Mouse (Mus musculus) embryonic facial prominence, embryonic 15.5 days (tissue): Measurements from ENCODE around the gene Chia1. TPM values are rescaled to one million over a fixed set of nuclear protein-coding genes. Genes with fewer than 3 reads are reported as not detected.
"Not testable (repeated sequence)": the region's sequence is repeated elsewhere in the genome, so short reads cannot be mapped to it uniquely, and the experiment has no call there.

Experiments used
- ATAC-seq: fragments of 200-750 bp; cut with Nextera tagmentation; 2 replicates; pipeline ENCODE4 v1.8.0; 2017; ENCODE audit warnings: low read depth, moderate TSS enrichment; ENCODE audit not compliant: insufficient number of reproducible peaks, low FRiP score, low TSS enrichment
- H3K27ac ChIP-seq: fragments of 300-500 bp; sonication (generic); replicated peaks from 2 replicates; pipeline ENCODE4 v1.5.1; 2015; ENCODE audit warnings: mild to moderate bottlenecking, inconsistent platforms
- H3K27me3 ChIP-seq: fragments of 300-500 bp; sonication (generic); 2 replicates; pipeline ENCODE4 v1.6.1; 2015; ENCODE audit warnings: inconsistent platforms
- H3K36me3 ChIP-seq: fragments of 300-500 bp; sonication (generic); 2 replicates; pipeline ENCODE4 v1.6.1; 2015; ENCODE audit warnings: mild to moderate bottlenecking, inconsistent platforms
- H3K4me1 ChIP-seq: fragments of 300-500 bp; sonication (generic); 2 replicates; pipeline ENCODE4 v1.6.1; 2015; ENCODE audit warnings: inconsistent platforms
- H3K4me2 ChIP-seq: fragments of 300-500 bp; sonication (generic); replicated peaks from 2 replicates; pipeline ENCODE4 v1.6.1; 2015; ENCODE audit warnings: mild to moderate bottlenecking, inconsistent platforms
- H3K4me3 ChIP-seq: fragments of 300-500 bp; sonication (generic); replicated peaks from 2 replicates; pipeline ENCODE4 v1.5.1; 2015; ENCODE audit warnings: mild to moderate bottlenecking, inconsistent platforms
- H3K9ac ChIP-seq: fragments of 300-500 bp; sonication (generic); 2 replicates; pipeline ENCODE4 v1.6.1; 2015; ENCODE audit warnings: inconsistent platforms
- H3K9me3 ChIP-seq: fragments of 300-500 bp; sonication (generic); replicated peaks from 2 replicates; pipeline ENCODE4 v1.6.1; 2016; ENCODE audit warnings: inconsistent platforms
- WGBS: fragments of 180-500 bp; shearing (Covaris S2); methylation state at CpG from one replicate; pipeline ENCODE4 v1.1.7; 2015; 5-methylcytosine and 5-hydroxymethylcytosine counted together
- polyA plus RNA-seq: library from polyadenylated mRNA; unstranded; fragments of >200 nt; fragmentation: Nextera tagmentation; extraction: Ambion mirVana; gene quantifications from 2 replicates; pipeline ENCODE4 v1.2.1, GENCODE M21; 2015

Gene Chia1
- 0.42 and 0.59 TPM in 2 replicates for polyA plus RNA-seq

DNA sequence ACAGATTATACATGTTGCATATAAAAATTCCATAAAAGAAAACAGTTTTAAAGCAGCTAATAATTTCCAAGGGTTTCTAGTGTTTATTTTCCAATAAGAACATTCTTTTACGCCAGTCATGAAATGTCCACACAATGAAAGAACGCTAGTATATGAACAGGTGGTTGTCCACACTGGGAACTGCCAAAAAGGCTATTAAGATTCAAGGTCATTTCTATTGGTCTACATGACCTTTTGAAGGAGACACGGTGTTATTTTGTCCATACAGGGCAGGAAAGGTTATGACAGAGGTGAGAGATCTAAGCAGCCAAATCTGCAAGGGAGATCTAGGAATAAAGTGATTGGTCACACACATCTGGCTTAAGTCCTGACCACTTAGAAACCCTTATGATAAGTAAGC is at the start of gene Chia1:
Chia1 (plus strand) TSS at position 301 of the 400 bp plus-strand sequence.
- no peak for ATAC-seq

DNA sequence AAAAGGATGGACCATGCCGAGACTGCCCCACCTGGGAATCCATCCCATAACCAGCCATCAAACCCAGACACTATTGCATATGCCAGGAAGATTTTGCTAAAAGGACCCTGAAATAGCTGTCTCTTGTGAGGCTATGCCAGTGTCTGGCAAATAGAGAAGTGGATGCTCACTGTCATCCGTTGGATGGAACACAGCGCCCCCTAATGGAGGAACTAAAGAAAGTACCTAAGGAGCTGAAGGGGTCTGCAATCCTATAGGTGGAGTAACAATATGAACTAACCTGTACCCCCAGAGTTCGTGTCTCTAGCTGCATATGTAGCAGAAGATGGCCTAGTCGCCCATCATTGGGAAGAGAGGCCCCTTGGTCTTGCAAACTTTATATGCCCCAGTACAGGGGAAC is 45.3 kb upstream of the Chia1 start:
- not testable (repeated sequence) for H3K27me3 ChIP-seq, H3K36me3 ChIP-seq, H3K4me2 ChIP-seq, H3K27ac ChIP-seq, H3K9me3 ChIP-seq, H3K4me1 ChIP-seq, ATAC-seq, H3K4me3 ChIP-seq, H3K9ac ChIP-seq
- WGBS, result 36% methylated on average over 5 of the region's 5 CpGs

More for the DNA sequence above, at the start of gene Chia1:
- Histone ChIP-seq H3K4me3 (no peak within 1 kb of the TSS), H3K9ac (no peak within 1 kb of the TSS), H3K27ac (no peak within 1 kb of the TSS), H3K27me3 (no peaks in the 10 kb centered on the region), H3K9me3 (no peaks in the 10 kb centered on the region), H3K4me2 (no peak within 1 kb of the TSS), H3K36me3 (no peaks in the 10 kb centered on the region), H3K4me1 (no peaks in the 10 kb centered on the region)
- WGBS, result 75% methylated on average over 3 of the region's 3 CpGs

DNA sequence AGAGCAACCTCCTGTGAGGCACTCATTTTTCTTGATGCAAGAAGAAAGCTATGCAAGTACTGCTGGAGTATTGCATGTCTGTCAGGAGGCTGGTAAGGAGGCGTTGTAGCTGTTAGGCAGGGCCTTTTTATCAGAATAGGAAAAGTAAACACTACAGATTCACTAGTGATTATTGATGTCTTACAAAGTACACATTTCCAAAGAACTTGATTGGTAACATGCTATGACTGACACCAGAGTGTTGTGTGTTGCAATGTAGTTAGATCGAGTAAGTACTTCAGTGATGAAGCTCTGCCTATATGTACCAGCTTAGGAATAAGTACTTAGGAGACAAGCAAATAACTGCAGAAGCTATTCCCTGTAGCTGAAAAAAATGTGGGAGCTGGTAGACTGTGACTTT is 42.0 kb upstream of the Chia1 start:
- no peak for ATAC-seq
- Histone ChIP-seq H3K27ac (no peak overlapping the region), H3K4me2 (no peak overlapping the region), H3K4me3 (no peak overlapping the region), H3K27me3 (no peaks in the 10 kb centered on the region), H3K9ac (no peak overlapping the region), H3K9me3 (no peaks in the 10 kb centered on the region), H3K36me3 (no peaks in the 10 kb centered on the region), H3K4me1 (no peaks in the 10 kb centered on the region)
- WGBS, result 87% methylated on average over 2 of the region's 2 CpGs

DNA sequence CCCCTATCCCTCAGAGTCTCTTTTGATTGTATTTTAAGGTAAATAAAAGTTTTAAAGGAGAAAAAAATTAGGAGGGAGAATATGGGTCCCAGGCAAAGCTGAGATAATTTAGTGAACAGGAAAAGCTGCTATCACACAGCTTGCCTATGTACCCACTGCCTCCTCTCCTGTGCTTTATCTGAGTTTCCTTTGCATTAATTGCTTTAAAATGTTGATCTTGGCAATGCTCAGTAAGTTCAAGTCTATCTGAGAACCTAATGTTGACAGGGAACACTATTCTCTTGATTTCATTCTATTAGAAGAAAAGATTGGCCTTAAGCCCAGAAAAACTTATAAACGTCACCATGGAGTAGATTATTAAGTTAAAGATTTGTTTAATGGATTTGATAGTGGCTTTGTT is 38.2 kb upstream of the Chia1 start:
- no peaks in the 10 kb centered on the region for H3K4me1 ChIP-seq
- no peaks in the 10 kb centered on the region for H3K36me3 ChIP-seq
- H3K9ac ChIP-seq, result no peak overlapping the region
- H3K4me2 ChIP-seq, result no peak overlapping the region
- no peak overlapping the region for H3K27ac ChIP-seq
- H3K4me3 ChIP-seq, result no peak overlapping the region
- H3K9me3 ChIP-seq, result no peaks in the 10 kb centered on the region
- H3K27me3 ChIP-seq, result no peaks in the 10 kb centered on the region
- no peak for ATAC-seq
- WGBS, result 65% methylated on average over 1 of the region's 1 CpGs

DNA sequence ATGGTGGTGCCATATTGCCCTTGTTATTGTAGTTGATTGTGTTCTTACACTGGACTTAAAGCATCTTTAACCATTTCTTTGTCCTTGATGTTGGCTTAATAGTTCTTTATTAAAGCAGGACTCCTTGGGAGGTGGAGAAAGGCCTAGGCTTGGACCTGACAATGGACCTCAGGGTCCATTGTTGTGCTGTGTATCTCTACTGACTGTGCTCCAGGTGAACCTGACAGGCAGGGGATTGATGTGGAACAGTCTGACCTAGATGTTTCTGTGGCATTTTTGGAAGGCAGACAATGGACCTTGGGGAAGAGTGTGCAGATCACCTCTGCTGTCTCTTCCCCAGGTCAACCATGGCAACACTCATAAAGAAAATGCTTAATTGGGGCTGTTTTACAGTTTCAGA is 14.0 kb downstream of the Chia1 start:
- H3K9ac ChIP-seq, result no peak overlapping the region
- no peak overlapping the region for H3K4me2 ChIP-seq
- H3K9me3 ChIP-seq, result peaks cover 4% of the 10 kb centered on the region; the same call in 1 of the 2 replicates
- H3K27me3 ChIP-seq, result no peaks in the 10 kb centered on the region
- ATAC-seq, result no peak
- H3K4me1 ChIP-seq, result no peaks in the 10 kb centered on the region
- H3K27ac ChIP-seq, result no peak overlapping the region
- H3K4me3 ChIP-seq, result no peak overlapping the region
- H3K36me3 ChIP-seq, result no peaks in the 10 kb centered on the region

DNA sequence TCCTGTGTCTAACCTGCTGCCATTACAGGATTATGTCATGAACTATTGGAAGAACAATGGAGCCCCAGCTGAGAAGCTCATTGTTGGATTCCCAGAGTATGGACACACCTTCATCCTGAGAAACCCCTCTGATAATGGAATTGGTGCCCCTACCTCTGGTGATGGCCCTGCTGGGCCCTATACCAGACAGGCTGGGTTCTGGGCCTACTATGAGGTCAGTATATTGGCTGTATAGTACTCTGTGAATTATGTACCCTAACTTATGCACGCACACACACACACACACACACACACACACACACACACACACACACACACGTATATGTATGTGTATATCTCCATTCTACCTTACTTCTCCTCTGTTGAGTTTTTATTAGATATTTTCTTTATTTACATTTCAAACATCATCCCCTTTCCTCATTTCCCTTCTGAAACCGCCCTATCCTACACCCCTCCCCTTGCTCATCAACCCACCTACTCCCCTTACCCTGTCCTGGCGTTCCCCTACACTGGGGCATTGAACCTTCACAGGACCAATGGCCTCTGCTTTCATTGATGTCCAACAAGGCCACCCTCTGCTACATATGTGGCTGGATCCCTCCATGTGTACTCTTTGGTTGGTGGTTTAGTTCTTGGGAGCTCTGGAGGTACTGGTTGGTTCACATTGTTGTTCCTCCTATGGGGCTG is 15.9 kb downstream of the Chia1 start:
- Histone ChIP-seq H3K27ac (no peak overlapping the region), H3K9me3 (peaks cover 4% of the 10 kb centered on the region; the same call in 1 of the 2 replicates), H3K36me3 (no peaks in the 10 kb centered on the region), H3K27me3 (no peaks in the 10 kb centered on the region), H3K4me3 (no peak overlapping the region), H3K4me2 (no peak overlapping the region), H3K4me1 (no peaks in the 10 kb centered on the region), H3K9ac (no peak overlapping the region)
- 68% methylated on average over 4 of the region's 4 CpGs for WGBS
- ATAC-seq, result peak; percentile 35; the same call in 1 of the 2 replicates

DNA sequence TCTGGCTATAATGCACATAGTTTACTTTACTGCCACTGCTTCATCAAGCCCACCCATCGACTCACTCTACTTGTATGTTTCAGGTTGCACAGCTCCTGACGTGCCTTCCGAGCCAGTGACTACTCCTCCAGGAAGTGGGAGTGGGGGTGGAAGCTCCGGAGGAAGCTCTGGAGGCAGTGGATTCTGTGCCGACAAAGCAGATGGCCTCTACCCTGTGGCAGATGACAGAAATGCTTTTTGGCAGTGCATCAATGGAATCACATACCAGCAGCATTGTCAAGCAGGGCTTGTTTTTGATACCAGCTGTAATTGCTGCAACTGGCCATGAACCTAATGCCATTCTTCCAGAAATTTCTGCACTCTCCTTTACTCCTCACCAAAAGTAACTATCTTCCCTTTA is 18.7 kb downstream of the Chia1 start:
- Histone ChIP-seq H3K27ac (no peak overlapping the region), H3K27me3 (no peaks in the 10 kb centered on the region), H3K4me1 (no peaks in the 10 kb centered on the region), H3K9ac (no peak overlapping the region), H3K9me3 (no peaks in the 10 kb centered on the region), H3K4me2 (no peak overlapping the region), H3K4me3 (no peak overlapping the region), H3K36me3 (no peaks in the 10 kb centered on the region)
- no peak for ATAC-seq
- WGBS, result 63% methylated on average over 5 of the region's 5 CpGs

DNA sequence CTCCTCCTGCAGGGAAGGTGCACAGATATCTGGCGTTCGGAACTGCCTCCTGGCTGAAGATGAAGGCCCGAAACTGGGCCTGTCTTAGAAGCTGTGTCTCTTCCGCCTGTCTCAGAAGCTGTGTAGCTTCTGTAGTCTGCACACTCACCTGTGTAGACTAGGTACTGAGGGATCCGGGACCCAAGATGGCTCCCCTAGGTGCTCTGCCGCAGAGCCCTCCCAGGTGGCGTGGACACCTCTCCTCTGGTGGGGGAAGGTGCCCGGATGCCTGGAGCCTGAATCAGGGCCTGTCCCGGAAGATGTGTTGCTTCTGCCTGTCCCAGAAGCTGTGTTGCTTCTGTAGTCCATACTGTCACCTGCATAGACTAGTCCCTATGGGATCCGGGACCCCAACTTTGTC is 31.1 kb downstream of the Chia1 start:
- no peaks in the 10 kb centered on the region for H3K4me1 ChIP-seq
- no peaks in the 10 kb centered on the region for H3K36me3 ChIP-seq
- no peak overlapping the region for H3K4me3 ChIP-seq
- no peak overlapping the region for H3K9ac ChIP-seq
- no peaks in the 10 kb centered on the region; the same call in 1 of the 2 replicates for H3K9me3 ChIP-seq
- no peaks in the 10 kb centered on the region for H3K27me3 ChIP-seq
- H3K4me2 ChIP-seq, result no peak overlapping the region
- H3K27ac ChIP-seq, result no peak overlapping the region
- whole genome bisulfite sequencing, result 89% methylated on average over 10 of the region's 10 CpGs
- ATAC-seq, result no peak; the same call in 1 of the 2 replicates

DNA sequence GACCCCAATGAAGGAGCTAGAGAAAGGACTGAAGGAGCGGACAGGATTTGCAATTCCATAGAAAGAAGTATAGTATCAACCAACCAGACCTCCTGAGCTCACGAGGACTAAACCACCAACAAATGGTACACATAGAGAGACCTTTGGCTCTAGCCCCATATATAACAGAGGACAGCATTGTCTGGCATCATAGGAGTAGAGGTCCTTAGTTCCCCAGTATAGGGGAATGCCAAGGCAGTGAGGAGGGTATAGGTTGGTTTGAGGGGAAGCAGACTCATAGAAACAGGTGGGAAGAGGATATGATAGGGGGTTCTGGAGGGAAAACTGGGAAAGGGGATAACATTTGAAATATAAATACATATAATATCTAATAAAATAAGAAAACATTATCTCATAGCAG is 41.4 kb downstream of the Chia1 start:
- Histone ChIP-seq H3K27me3 (no peaks in the 10 kb centered on the region), H3K27ac (no peak overlapping the region), H3K4me3 (no peak overlapping the region), H3K4me2 (no peak overlapping the region), H3K9me3 (peaks cover 7% of the 10 kb centered on the region; the same call in 1 of the 2 replicates), H3K4me1 (no peaks in the 10 kb centered on the region), H3K9ac (no peak overlapping the region), H3K36me3 (no peaks in the 10 kb centered on the region)
- no peak for ATAC-seq
- 79% methylated on average over 2 of the region's 2 CpGs for WGBS

DNA sequence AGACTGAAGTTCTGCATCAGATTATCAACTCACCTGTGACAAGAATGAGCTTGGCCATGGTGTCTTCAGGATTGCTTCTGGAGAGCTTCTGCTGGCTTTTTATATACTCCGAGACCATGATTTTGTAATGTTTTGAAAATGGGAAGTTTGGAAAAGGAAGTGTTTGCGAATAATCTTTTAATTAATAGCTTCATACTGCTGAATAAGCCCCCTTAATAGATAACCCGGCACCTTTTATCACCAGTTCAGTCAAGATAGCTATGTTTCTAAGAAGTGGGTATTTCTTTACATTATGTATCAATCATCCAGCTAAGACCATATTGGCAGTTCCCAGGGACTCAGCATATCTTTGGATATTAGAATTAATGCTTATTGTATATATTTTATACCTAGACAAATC is 54.4 kb downstream of the Chia1 start, which contains the start of gene Chil3:
Chil3 (minus strand) TSS at position 101 of the 400 bp plus-strand sequence.
- no peaks in the 10 kb centered on the region for H3K4me1 ChIP-seq
- H3K4me2 ChIP-seq, result no peak within 1 kb of the TSS
- no peak within 1 kb of the TSS for H3K27ac ChIP-seq
- ATAC-seq, result no peak
- no peaks in the 10 kb centered on the region for H3K27me3 ChIP-seq
- H3K36me3 ChIP-seq, result no peaks in the 10 kb centered on the region
- H3K9me3 ChIP-seq, result peaks cover 12% of the 10 kb centered on the region; the same call in 1 of the 2 replicates
- 75% methylated on average over 3 of the region's 3 CpGs for WGBS
- H3K9ac ChIP-seq, result no peak within 1 kb of the TSS
- no peak within 1 kb of the TSS for H3K4me3 ChIP-seq

DNA sequence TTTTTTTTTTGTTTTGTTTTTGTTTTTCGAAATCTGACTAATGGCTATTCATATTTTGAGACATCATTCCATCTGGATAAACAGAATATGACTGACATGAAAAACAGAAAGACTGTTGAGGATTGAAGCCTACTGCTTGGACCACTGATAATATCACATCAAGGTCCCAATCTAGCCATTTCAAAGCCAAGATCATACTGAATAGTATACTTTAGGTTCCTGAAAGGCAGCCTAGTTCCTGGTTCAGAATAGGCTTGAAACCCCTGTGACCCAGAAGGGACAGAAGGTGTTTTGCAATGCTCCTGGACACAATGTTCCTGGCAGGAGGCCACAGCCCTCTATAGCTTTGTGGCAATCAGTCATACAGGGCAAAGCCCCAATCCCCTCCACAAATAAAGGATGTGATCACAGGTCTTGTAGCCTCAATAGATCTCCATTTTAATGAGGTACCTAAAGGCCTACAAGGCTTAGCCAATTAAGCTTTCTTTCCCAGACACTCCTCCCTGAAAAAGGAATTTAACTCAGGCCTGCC is 57.6 kb downstream of the Chia1 start:
- H3K9ac ChIP-seq, result no peak overlapping the region
- ATAC-seq, result no peak
- H3K4me3 ChIP-seq, result no peak overlapping the region
- H3K27me3 ChIP-seq, result no peaks in the 10 kb centered on the region
- peaks cover 8% of the 10 kb centered on the region; the same call in 1 of the 2 replicates for H3K9me3 ChIP-seq
- H3K36me3 ChIP-seq, result no peaks in the 10 kb centered on the region
- H3K4me2 ChIP-seq, result no peak overlapping the region
- H3K27ac ChIP-seq, result no peak overlapping the region
- 50% methylated on average over 1 of the region's 1 CpGs for WGBS
- no peaks in the 10 kb centered on the region for H3K4me1 ChIP-seq
